In genomic region chr9:92541977-92542561, GRCm38 (mm10) we compare ENCODE assay signal across 8 mouse cellular contexts. TPM values are rescaled to one million over a fixed set of nuclear protein-coding genes. Genes with fewer than 3 reads are reported as not detected.
DNase-seq lines count a peak whose midpoint lies in the region.

Gene Plod2 (plus strand): TSS chr9:92542223.

- H3K9me3 ChIP-seq in hindbrain, embryonic 10.5 days, result no peaks in the 10 kb centered on the region

- no peaks in the 10 kb centered on the region; the same call in 1 of the 2 replicates for H3K27me3 ChIP-seq in hindbrain, embryonic 10.5 days (ENCODE audit: insufficient read depth, poor library complexity, severe bottlenecking)

- H3K79me2 ChIP-seq in macrophage (ENCODE audit: inconsistent target), result no peaks in the 10 kb centered on the region

- WGBS in hindbrain, embryonic 10.5 days, result under 1% methylated on average over 49 of the region's 67 CpGs
- 1% methylated on average over 67 of the region's 67 CpGs for WGBS in macrophage (ENCODE audit: missing documents)

- H3K4me3 ChIP-seq in hindbrain, embryonic 10.5 days, result peak within 1 kb of the TSS; percentile 88
- H3K4me3 ChIP-seq in macrophage (ENCODE audit: inconsistent target), result peak within 1 kb of the TSS; percentile 32

- H3K27ac ChIP-seq in hindbrain, embryonic 10.5 days, result peak within 1 kb of the TSS; percentile 94
- no peak within 1 kb of the TSS for H3K27ac ChIP-seq in macrophage

- DNase-seq in T-cell, adult 2 months (ENCODE audit: low spot score), result peak; percentile 4
- peak; percentile 31 for DNase-seq in cerebellum, adult 9-11 months
- peak; percentile 38 to 62 for DNase-seq in frontal cortex, postnatal 10 days (ENCODE audit: low spot score in 2 of 2)
- DNase-seq in hindbrain, embryonic 10.5 days (ENCODE audit: low spot score), result peak; percentile 82
- peak; percentile 31 to 35 for DNase-seq in layer of hippocampus, postnatal 25 days (ENCODE audit: extremely low spot score in 1 of 2, low spot score in 1 of 2)
- peak; percentile 54 for DNase-seq in retina, postnatal 7 days (ENCODE audit: low read depth, low spot score)
- peak; percentile 16 for DNase-seq in urinary bladder, postnatal 10 days (ENCODE audit: low spot score)

- no peaks in the 10 kb centered on the region for H3K36me3 ChIP-seq in hindbrain, embryonic 10.5 days
- no peaks in the 10 kb centered on the region for H3K36me3 ChIP-seq in macrophage (ENCODE audit: inconsistent target)

- H3K4me1 ChIP-seq in hindbrain, embryonic 10.5 days (replicated peaks), result peaks cover 49% of the 10 kb centered on the region

RNA-seq across cellular contexts. Expression of gene Plod2, which starts in this region (rescaled TPM):
- polyA plus RNA-seq in hindbrain, embryonic 10.5 days (2016; fragmentation: Nextera tagmentation; extraction: Ambion mirVana), result 20.5 and 29.0 TPM in 2 replicates
- total RNA-seq in layer of hippocampus, postnatal 25 days (2021), result 1 to 10 TPM; 6.4 to 8.3 TPM
- total RNA-seq in macrophage (2018; cell fraction: chromatin; rRNA removed), result 10 to 100 TPM in 1 of 26 experiments, 1 to 10 TPM in 8, under 1 TPM in 7, not detected in 10; 0.20 to 10.9 (median 1.1) TPM
- total RNA-seq in macrophage (2018; cell fraction: cytosol; rRNA removed), result under 1 TPM; 0.04 to 0.78 (median 0.33) TPM
- 1 to 10 TPM in 10 of 26 experiments, under 1 TPM in 15, not detected in 1; 0.25 to 6.7 (median 0.74) TPM for total RNA-seq in macrophage (2018; cell fraction: nucleus; rRNA removed)
- 0.19 to 0.88 TPM (median 0.69 TPM) in 3 replicates for polyA plus RNA-seq in macrophage (2018)

Comparison
In these comparisons a context has a peak if more than half of its experiments do, and no peak if none do; other contexts are left out.
1. RNA of gene Plod2 (polyA plus RNA-seq): 20.5 to 29.0 TPM in hindbrain, embryonic 10.5 days; 0.19 to 0.88 TPM in macrophage; every median in the first group is over 10 times any median in the second.
2. DNase-seq: peak in every context shown above with its lines; median percentile 82 in hindbrain, embryonic 10.5 days; 54 in retina, postnatal 7 days; 50 in frontal cortex, postnatal 10 days; 33 in layer of hippocampus, postnatal 25 days; 31 in cerebellum, adult 9-11 months; 16 in urinary bladder, postnatal 10 days; 4 in T-cell, adult 2 months.